Mouse (Mus musculus) stomach, postnatal 0 days (tissue): ENCODE measurements around the gene Gm266.

Experiments used
- CTCF ChIP-seq: IDR thresholded peaks from 2 replicates; pipeline ENCODE4 v1.5.1; 2016; ENCODE audit warnings: antibody characterized with exemption, low read depth, mild to moderate bottlenecking, moderate library complexity
- EP300 ChIP-seq: optimal IDR thresholded peaks from 2 replicates; pipeline ENCODE3; 2016; ENCODE audit warnings: antibody characterized with exemption

DNA sequence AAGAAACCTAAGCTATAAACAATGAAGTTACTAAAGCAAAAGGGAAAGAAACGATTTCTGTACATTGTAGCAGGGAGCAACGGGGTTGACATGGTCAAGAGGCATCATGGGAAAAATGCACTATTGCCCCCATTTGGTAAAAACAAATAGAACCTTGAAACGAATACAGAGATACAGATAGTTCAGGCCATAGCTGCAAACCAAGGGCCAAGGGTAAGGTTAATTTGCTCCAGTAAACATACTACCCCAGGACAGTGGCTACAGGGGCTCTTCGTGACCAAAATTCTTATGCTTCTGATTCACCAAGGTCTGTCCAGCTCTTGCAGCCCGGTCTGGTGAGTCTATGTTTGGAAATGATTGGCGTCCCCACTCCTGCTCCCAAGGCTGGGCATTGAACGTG, 22.1 kb downstream of the Gm266 start:
- TF ChIP-seq CTCF (no peak), EP300 (no peak)
